Mouse (Mus musculus) erythroid progenitor cell, adult 5-6 weeks (primary cell): ENCODE results near the gene Mfsd4b2. TPM values are rescaled to one million over a fixed set of nuclear protein-coding genes. Genes with fewer than 3 reads are reported as not detected.
A peak's percentile ranks its signal among the peaks of the same experiment; 100 is the strongest.
"Not testable (repeated sequence)": the region's sequence is repeated elsewhere in the genome, so short reads cannot be mapped to it uniquely, and the experiment has no call there.

Source experiments
- ATAC-seq: replicated peaks from 2 replicates; pipeline ENCODE4 v1.8.0; 2016; ENCODE audit warnings: moderate number of reproducible peaks, mild to moderate bottlenecking, moderate TSS enrichment, inconsistent platforms; ENCODE audit not compliant: poor library complexity, low FRiP score, severe bottlenecking
- total RNA-seq, 2 experiments: library from RNA; stranded (forward) in 1 of 2; stranded (reverse) in 1 of 2; fragments of 150-400 nt in 1 of 2; fragments of 186-747, 209-891 nt in 1 of 2; gene quantifications; 2 replicates each; pipeline versions ENCODE4 v1.2.3 to v1.2.4; 2015 to 2017; ENCODE audit warnings: low replicate concordance in 2 of 2

Gene Mfsd4b2
- not detected in 2 replicates for total RNA-seq (2015; ENCODE audit: low replicate concordance)
- not detected in 2 replicates for total RNA-seq (2017; ENCODE audit: low replicate concordance)

DNA sequence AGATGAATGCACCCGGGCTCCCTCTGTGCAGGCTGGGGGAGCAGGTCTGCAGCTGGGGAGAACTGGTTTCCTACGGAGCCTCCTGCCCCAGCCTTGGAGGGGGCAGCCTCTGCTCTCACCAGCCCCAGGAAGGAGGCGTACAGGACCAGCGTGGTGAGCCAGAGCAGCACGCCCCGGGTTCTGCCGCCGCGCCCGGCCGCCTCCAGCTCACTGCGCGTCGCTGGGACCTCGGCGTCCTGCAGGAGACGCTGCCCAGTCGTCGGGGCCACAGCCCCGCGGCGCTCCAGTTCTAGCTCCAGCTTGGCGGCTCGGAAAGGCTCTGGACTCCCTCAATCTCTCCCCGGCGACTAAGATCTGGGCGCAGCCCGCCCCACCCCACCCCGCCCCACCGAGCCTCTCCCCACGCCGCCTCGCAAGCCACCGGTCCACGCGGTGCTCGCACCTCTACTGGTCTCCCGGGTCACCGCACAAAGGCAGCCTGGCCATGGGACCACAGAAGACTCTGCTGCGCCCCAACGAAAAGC is at the start of gene Mfsd4b2:
Mfsd4b2 (minus strand) TSS at position 308 of the 524 bp plus-strand sequence.
- no peak for ATAC-seq

DNA sequence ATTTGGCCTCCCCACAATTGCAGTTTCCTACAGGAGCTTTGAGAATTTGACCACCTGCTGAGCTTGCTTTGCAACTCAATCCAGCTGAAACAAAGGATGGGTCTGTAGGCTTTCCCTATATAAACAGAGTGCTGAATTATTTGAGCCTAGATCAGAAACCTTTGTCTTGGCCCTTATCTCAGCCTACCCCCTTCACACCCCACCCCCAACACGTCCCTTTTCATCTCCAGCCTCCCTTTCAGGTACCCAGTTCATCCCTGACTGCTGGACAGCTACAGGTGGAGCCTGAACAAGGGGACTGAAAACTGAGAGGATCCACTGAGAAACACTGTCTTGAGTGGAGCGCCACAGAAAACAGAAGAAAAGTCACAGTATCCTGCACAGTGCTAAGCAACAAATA is 49.0 kb upstream of the Mfsd4b2 start:
- ATAC-seq = no peak

DNA sequence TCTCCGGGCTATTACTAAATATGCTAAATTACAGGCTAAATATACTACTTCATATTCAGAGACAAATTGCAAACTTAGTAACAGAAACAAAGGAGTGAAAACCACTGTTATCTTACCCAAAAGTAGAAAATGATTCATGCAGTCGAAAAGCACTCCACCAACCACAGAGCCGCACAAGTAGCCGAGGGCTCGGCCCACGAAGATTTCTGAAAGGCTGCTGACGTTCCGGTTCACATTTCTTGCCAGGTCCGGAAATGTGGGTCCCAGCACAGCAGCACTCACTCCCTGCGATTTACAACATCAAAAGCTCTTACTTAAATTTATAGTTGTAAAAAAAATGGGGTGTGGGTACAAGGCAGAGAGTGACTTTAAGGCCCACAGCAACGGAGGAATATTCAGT is 48.3 kb upstream of the Mfsd4b2 start:
- ATAC-seq = no peak

DNA sequence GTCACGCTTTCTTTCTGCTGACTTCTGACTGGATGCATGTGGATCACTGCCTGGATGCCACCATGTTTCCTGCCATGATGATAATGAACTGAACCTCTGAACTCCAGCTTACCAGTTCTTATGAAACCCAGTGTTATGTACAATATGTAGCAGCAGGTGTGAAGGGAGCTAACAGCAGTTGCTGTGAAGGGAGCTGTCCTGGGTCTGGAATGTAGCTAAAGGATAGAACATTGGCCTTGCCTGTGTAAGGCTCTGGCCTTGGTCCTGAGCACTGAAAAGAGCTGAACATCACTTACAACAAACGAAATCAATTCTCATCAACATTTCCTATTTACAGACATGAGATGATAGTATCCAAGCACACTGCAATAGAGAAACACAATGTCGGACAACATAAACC is 40.8 kb upstream of the Mfsd4b2 start:
- no peak for ATAC-seq

DNA sequence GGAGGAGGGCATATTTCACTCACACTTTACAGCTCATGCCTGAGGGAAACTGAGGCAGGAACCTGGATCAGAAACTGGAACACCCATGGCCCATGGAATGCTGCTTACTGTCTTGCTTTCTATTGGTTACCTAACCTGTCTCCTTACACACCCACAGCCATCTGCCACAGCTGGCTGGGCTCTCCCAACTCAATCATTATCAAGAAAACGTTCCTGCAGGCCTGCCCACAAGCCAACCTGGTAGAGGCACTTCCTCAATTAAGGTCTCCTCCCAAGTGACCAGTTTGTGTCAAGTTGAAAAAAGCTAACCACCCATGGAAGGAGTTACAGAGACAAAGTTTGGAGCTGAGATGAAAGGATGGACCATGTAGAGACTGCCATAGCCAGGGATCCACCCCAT is 35.2 kb upstream of the Mfsd4b2 start:
- no peak for ATAC-seq

DNA sequence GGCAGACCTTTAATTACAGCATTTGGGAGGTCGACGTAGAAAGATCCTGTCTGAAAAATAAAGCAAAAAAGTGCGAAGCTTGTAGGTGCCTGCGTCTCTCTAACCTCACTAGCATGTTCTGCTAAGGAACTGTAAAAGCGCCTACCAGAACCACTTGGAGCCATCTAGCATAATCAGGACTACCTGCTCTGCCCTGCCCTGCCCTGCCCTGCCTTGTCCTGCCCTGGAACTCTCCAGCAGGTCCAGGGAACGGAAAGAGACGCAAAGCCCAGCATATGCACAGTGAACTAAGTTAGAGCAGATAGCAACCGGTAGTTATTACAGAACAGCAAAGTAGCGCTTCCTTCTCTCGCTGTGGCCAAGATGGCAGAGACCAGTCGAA is 33.7 kb upstream of the Mfsd4b2 start:
- no peak for ATAC-seq

DNA sequence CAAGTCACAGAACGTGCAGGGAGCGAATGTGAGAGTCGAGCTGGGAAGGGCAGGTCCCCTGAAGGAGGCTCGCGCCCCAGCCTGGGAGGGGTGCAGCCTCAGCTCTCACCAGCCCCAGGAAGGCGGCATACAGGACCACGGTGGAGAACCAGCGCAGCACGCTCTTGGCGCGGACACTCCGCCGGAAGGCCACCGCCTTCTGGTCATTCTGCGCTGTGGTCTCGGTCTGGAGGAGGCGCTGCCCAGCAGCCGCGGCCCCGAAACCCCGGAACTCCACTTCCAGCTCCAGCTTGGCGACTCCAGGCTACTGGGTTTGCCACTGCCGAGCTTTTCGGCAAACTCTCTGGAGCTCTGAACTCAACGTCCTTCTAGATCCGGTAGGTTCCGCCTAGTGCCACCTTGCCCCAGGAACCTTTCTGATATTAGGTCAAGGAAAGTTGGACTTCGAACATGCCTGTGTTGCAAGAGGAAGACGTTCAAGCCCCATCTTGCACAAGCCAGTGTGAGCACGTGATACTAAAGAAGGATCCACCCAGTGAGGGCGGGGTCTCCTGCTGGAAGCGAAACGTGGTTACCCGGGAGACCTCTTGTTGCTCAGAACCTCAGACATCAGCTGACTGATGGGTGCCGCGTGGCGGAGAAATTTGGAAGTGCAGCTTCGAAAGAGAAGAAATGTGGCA is 33.2 kb upstream of the Mfsd4b2 start, which contains the start of gene Mfsd4b3:
Mfsd4b3 (minus strand) TSS at position 393 of the 680 bp plus-strand sequence.
- peak; percentile 91 for ATAC-seq

DNA sequence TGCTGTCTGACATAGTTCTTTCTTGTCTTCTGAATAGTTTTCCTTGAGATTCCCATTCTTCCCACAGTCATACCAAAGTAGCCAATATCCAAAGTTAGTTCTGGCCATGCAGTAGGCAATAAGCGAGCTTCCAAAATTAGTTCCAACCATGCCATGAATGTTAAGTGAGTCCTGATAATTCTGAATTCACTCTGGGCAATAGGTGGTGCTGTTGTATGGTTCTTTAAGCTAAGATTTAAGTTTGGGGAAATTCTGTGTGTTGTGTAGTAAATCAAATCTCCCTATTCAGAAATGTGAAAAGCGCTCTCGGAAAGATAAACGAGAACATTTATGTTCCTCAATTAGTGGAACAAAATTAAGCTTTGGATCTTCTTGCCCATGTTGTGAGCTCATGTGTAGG is 31.5 kb upstream of the Mfsd4b2 start:
- no peak for ATAC-seq

DNA sequence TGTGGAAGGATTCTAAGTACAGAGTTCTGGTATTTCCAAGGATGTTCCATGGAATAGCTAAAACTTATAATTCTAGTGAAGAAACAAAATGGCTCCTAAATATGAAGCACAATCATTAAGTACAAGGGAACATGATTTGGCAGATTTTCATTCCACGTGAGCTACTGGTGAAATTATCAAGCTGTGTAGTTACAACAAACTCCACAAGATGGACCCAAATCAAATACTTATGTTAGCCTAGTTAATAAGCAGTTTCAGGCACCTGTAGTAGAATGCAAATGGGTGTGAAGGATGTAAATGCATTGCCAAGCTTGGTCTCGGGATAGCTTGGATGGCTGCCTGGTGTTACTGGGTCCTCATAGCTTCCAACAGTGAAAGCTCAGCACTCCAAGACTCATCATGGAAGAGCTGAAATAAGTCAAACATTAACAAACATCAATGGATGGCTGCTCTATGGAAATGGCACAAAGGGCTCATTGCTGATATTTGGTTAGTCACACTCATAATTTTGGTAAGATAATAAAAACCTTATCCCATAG is 29.7 kb upstream of the Mfsd4b2 start:
- ATAC-seq = no peak

DNA sequence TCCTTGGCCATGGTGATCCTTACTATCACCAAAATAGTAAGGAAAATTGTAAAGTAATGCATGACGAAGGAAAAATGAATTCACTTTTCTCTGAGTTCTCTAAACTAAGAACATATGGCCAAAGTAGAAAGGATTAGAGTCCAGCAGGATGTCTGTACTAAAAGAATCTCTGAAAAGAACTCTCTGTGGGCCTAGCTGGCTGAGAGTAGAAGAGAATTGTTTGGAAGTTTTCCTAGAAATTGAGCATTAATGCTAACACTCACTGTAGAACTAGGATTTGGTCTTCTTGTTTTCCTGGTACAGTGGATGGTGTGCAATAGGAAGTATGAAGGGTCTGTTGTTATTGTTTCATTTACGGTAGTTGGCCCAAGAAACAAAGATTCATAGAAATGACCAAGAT is 28.4 kb upstream of the Mfsd4b2 start:
- no peak for ATAC-seq

DNA sequence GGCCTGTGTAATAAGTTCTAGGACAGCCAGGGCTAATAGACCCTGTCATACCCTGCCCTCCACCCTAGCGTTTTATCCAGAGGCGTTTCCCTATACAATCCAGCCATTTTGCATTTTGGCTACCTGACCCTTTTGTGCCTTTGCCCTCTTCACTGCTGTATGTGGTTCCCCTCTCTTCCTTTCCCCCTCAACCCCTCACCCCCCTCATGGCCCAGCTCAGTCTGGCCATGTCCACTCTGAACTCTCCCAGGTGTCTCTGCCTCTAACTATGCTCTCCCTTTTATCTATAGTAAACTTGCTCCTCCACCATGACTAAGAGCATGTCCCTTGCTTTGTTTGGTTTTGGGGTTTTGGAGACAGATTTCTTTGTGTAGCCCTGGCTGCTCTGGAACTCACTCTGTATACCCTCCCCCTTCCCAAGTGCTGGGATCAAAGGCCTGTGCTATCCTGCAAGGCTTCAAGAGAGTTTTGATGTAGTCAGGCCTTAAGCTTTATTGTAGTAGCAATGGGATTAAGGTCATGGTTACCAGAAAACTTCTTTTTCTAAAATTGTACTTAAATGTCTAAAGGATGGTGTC is 22.7 kb upstream of the Mfsd4b2 start:
- ATAC-seq = no peak

DNA sequence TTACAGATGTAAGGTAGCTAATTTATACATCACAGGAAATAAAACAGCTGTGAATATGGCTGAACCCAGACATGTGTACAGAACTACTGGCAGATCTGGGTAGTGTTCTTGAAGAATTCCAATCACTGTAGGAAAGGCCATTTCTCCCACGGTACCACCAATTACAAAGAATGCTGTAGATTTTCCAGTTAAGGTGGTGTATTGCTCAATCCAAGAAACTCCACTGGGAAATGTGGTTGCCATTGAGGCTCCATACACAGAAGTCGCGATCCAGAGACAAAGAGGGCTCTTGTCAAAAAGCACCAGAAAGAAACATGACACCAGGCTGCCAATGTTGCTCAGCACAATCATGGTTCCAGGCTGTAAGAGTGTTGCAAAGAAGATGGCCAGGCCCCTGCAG is 20.5 kb upstream of the Mfsd4b2 start:
- not testable (repeated sequence) for ATAC-seq

DNA sequence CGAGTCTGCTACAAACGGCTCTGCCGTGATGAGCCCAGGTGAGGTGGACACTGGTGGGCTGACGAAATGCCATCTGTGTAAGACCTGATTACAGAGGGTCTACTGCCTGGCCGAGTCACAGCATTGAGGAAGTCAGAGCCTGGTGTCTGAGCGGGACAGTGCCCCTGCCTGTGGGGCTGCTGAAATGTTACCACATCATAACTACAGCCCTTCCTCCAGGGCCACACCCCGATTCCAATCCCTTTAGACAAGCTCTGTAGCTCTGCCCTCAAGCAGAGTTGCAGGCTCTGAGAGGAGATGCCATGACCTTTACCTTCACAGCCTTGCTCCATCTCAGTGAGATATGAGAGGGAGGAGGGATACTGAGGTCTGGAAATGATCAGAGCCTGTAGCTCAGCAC is 9.8 kb upstream of the Mfsd4b2 start:
- ATAC-seq = no peak

DNA sequence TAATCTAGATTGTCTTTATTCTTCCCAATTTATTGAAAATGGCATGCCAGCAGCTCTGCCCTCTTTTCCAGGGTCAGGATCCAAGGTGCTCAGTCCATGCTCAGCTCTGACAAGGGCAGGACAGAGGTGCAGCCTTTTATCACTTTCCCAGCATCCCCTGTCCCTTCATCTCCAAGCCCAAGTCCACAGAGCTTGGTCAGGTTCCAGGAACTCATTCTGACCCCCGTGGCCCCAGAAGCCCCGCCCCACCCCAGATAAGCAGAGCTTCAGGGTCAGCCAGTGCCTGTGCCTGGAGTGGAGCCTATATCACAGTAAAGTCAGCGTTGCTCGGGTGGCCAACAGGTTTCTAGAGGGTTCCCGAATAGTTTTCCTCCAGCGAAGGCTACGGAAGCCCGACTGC is 2.2 kb downstream of the Mfsd4b2 start:
- not testable (repeated sequence) for ATAC-seq

DNA sequence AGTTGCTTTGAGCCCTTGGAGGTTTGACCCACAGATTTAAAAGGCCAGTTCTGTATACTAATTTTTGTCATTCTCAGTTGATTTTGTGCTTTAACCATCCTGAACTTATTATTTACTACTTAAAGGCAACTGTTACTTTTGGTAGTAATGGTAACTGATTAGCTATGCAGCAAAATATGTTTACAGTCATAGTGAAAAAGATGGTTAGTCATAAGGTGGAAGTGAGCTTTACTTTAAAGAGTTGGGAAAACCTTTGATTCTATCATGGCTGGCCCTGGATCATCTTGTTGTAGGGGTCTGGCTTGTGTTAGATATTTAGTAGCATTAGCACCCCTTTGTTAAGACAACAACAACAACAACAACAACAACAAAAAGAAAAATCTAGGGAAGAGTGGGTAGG is 14.1 kb downstream of the Mfsd4b2 start:
- no peak for ATAC-seq

DNA sequence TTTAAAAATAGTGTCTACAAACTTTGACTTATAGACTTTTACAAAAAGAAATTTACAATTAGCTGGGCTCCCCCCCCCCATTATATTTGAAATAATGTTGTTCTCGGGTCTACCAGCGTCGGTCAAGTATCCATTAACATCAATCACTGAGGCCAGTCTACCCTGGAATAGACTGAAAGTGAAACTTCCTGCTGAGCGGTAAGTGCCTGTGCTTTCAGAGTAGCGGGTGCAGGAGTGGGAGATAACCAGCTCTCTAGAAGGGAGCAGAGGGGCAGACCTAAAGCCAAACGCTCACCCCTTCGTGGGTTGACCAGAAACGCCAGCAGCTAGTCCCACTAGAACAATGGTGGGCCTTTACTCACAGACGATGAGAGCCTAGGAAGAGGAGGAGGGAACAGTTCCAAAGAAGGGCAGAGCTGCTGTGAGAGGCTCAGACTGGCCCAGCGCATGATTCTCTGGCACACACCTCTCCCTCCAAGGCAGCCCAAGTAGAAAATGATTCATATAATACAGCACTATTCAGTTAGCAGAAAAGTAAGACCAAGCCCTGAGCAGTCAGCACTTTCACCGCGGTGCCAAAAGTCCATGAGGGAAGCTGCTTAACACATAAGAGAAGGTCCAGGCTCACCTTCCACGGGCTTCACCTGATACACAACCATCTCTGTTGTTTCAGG is 17.8 kb downstream of the Mfsd4b2 start:
- ATAC-seq = no peak

DNA sequence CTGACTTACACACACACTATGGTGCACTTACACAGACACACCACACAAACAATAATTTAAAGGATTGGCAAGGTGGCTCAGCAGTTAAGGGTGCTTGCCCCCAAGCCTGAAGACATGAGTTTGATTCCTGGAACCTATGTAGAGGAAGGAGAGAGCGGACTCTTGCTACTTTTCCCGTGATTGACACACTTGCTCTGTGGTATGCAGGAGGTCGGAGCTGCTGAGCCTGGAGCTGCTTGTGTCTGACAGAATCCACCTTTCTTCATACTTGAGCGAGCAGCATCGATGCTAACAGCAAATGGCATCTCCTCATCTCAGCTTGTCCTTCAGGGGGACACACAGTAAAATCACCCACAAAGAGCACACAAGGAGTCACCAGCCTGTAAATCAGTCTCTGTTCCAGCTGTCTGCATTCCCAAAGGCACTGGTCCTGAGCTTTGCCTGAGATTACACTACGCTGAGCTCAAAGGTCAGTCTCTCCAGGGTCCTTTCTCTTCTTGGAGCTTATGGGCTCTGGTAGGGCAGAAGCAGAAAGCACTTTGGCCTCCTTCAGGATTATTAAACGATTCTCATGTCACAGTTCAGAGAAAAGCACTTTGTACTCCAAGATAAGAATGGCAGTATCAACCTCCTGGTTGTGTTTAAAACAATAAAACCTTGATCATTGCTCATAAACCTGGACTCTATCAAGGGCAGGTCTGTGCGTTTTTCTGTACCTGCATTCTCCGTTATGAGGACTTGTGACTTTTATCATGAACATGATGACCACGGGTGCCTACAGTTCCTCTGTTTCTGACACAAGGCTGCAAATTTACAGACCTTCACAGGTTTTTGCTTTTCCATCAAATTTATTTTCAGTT is 19.7 kb downstream of the Mfsd4b2 start:
- no peak for ATAC-seq

DNA sequence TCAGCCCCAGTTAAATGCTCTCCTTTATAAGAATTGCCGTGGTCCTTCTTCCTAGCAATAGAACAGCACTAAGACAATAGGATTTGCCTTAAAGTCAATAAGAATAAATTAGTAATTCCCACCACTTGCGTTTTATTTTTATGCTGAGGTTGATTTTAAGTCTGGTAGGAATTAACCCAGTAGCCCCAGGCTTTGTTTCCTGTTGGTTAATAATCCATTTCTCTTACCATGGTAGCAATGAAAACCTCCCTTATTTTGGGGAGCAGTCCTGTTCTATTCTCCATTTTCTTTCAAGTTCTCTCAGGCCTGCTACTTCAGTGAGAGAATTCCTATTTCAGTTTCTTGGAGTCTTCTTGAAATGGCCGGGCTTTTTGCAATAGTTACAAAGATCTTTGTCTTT is 22.5 kb downstream of the Mfsd4b2 start:
- ATAC-seq = no peak

DNA sequence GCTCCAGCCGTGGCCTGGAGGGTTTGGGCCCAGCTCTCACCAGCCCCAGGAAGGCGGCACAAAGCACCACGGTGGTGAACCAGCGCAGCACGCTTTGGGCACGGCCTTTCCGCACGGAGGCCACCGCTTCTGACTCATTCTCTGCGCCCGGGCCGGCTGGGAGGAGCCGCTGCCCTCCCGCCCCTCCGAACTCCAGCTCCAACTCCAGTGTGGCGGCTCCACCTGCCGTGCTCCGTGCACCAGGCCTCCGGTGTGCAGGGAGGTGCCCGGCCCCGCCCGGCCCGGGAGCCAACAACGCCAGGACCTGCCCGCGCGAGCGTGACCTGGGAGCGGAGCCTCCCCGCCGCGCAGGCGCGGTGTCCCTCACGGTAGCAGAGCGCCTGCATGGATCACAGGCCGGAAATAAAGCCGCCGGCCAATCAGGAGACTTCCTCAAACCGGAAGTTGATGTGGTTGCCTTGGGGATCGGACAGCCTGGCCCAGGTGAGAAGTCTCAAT is 27.8 kb downstream of the Mfsd4b2 start, which contains the start of gene Mfsd4b4:
Mfsd4b4 (minus strand) TSS at position 365 of the 498 bp plus-strand sequence.
- ATAC-seq = peak; percentile 78
